In genomic region chr12:118660384-118661213, GRCm38 (mm10) we compare ENCODE assay signal across 16 mouse cellular contexts.
DNase-seq lines count a peak whose midpoint lies in the region; ATAC-seq lines count a peak whose summit lies in the region.
"Had no signal": no experiment of that assay in that cellular context is flagged by ENCODE, and none has a peak within 500 bp of the region (broad histone marks: within the 10 kb centered on the region; RNA-seq: fewer than 3 reads in every experiment).

No protein-coding gene starts in this region.

- intact Hi-C loops in heart, postnatal 36 days (cut with DNase I): no loop called here

- H3K9me3 ChIP-seq in heart, embryonic 13.5 days: no peaks in the 10 kb centered on the region
- no peaks in the 10 kb centered on the region for H3K9me3 ChIP-seq in forebrain, embryonic 12.5 days
- H3K9me3 ChIP-seq in limb, embryonic 13.5 days: no peaks in the 10 kb centered on the region

- peaks cover 6% of the 10 kb centered on the region; the same call in 1 of the 2 replicates for H3K4me1 ChIP-seq in heart, embryonic 13.5 days
- peaks cover 29% of the 10 kb centered on the region for H3K4me1 ChIP-seq in forebrain, embryonic 12.5 days
- H3K4me1 ChIP-seq in limb, embryonic 13.5 days: peaks cover 21% of the 10 kb centered on the region

- peaks cover 8% of the 10 kb centered on the region for H3K27me3 ChIP-seq in heart, embryonic 13.5 days (replicated peaks)
- H3K27me3 ChIP-seq in forebrain, embryonic 12.5 days: peaks cover 52% of the 10 kb centered on the region
- H3K27me3 ChIP-seq in limb, embryonic 13.5 days: no peaks in the 10 kb centered on the region; the same call in 1 of the 2 replicates
- H3K27me3 ChIP-seq: Patski had no signal

- 0 out of 2 replicates have a peak overlapping the region, but pooled peaks have one; percentile 9 for H3K9ac ChIP-seq in heart, embryonic 13.5 days
- H3K9ac ChIP-seq in forebrain, embryonic 12.5 days: no peak overlapping the region
- no peak overlapping the region for H3K9ac ChIP-seq in limb, embryonic 13.5 days

- peak overlapping the region; percentile 58 for H3K4me2 ChIP-seq in heart, embryonic 13.5 days
- peak overlapping the region; percentile 43 for H3K4me2 ChIP-seq in forebrain, embryonic 12.5 days
- H3K4me2 ChIP-seq in limb, embryonic 13.5 days (replicated peaks): peak overlapping the region; percentile 48

- no peak overlapping the region for H3K27ac ChIP-seq in heart, embryonic 13.5 days (replicated peaks)
- H3K27ac ChIP-seq in forebrain, embryonic 12.5 days: peak overlapping the region; percentile 0
- H3K27ac ChIP-seq in limb, embryonic 13.5 days: no peak overlapping the region

- WGBS in heart, embryonic 13.5 days: 16% methylated on average over 12 of the region's 12 CpGs
- WGBS in forebrain, embryonic 12.5 days: under 1% methylated on average over 12 of the region's 12 CpGs
- 4% methylated on average over 12 of the region's 12 CpGs for WGBS in limb, embryonic 13.5 days

- no peaks in the 10 kb centered on the region for H3K36me3 ChIP-seq in heart, embryonic 13.5 days
- no peaks in the 10 kb centered on the region for H3K36me3 ChIP-seq in forebrain, embryonic 12.5 days (replicated peaks)
- no peaks in the 10 kb centered on the region for H3K36me3 ChIP-seq in limb, embryonic 13.5 days

- H3K4me3 ChIP-seq in heart, embryonic 13.5 days: peak overlapping the region; percentile 26
- no peak overlapping the region; the same call in 1 of the 2 replicates for H3K4me3 ChIP-seq in forebrain, embryonic 12.5 days (replicated peaks)
- H3K4me3 ChIP-seq in limb, embryonic 13.5 days: peak overlapping the region; percentile 11; the same call in 1 of the 2 replicates

- no peak for DNase-seq in heart, postnatal 36 days
- DNase-seq in embryo, embryonic 10 days (ENCODE audit: low spot score): peak; percentile 36
- no peak for DNase-seq in layer of hippocampus, postnatal 25 days (ENCODE audit: extremely low spot score in 1 of 2, low spot score in 1 of 2)
- DNase-seq in liver: no peak
- DNase-seq: adrenal gland, postnatal 10 days; cerebellum, adult 18-20 months; gastrocnemius, postnatal 36 days; kidney, postnatal 10 days; lung, adult 2 months; right cerebral cortex, adult 18-20 months; thymus, postnatal 25 days had no signal

- ATAC-seq in heart, embryonic 13.5 days (ENCODE audit: extremely low read depth, insufficient number of reproducible peaks, low FRiP score, low TSS enrichment): no peak
- peak; percentile 49 for ATAC-seq in forebrain, embryonic 12.5 days (ENCODE audit: low FRiP score)
- ATAC-seq in limb, embryonic 13.5 days (ENCODE audit: low FRiP score, low read depth): no peak
- no peak for ATAC-seq in erythroid progenitor cell, adult 5-6 weeks (replicated peaks; ENCODE audit: low FRiP score, poor library complexity, severe bottlenecking)
- ATAC-seq: Patski had no signal
